ENCODE assay signal across 19 mouse cellular contexts in the genomic region with DNA sequence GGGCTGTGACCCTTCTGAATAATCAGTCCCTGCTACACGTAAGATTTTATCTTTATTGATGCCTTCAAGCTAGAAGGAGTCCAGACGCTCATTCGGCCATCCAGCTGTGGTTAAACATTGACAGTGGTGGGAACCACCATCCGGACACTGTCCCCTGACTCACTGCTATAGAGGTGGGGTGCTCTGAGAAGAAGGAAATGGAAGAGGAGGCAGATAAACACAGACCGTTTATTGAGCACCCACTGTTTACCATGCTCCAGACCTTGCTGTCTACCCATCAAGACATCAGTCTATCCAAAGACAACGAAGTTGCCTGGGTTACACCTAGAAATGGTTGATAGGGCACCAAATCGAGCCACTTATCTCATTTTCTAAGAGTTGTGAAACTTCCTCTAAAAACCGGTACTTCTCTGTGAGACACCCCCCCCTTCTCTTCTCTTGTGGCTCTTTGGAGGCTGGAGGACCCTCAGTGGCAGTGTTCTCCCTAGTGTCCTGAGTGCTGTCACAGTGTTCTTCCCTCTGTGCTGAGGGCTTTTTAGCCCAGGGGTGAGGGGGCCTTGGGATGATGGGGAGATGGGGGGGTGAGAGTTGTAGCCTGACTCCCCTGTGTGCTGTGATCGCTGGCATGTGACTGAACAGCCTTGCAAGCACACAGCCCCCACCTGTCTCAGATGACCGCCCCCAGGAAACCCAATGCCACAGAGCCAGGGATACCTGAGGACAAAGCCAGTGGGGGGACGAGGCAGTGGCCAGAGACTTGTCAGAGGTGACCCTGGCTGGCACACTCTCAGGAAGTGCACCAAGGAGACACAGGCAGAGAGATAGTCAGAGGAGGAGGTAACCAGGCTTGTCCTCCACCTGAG. TPM values are rescaled to one million over a fixed set of nuclear protein-coding genes. Genes with fewer than 3 reads are reported as not detected.
A peak's percentile ranks its signal among the peaks of the same experiment; 100 is the strongest.
DNase-seq lines count a peak whose midpoint lies in the region; ATAC-seq lines count a peak whose summit lies in the region.
"Had no signal": no experiment of that assay in that cellular context is flagged by ENCODE, and none has a peak within 500 bp of the region (broad histone marks: within the 10 kb centered on the region; RNA-seq: fewer than 3 reads in every experiment).

No protein-coding gene starts in this region.

- no peak overlapping the region for H3K4me3 ChIP-seq in hindbrain, embryonic 13.5 days
- no peak overlapping the region for H3K4me3 ChIP-seq in hindbrain, embryonic 12.5 days
- H3K4me3 ChIP-seq: embryonic facial prominence, embryonic 10.5 days; hindbrain, embryonic 15.5 days; left cerebral cortex, adult 2 months; liver, embryonic 12.5 days; midbrain, embryonic 12.5 days; neural tube, embryonic 12.5 days had no signal

- no peak overlapping the region for H3K27ac ChIP-seq in hindbrain, embryonic 13.5 days
- H3K27ac ChIP-seq in hindbrain, embryonic 12.5 days = no peak overlapping the region
- H3K27ac ChIP-seq: hindbrain, embryonic 15.5 days; left cerebral cortex, adult 2 months; liver, embryonic 12.5 days; midbrain, embryonic 12.5 days; neural tube, embryonic 12.5 days had no signal

- H3K4me1 ChIP-seq in hindbrain, embryonic 13.5 days (replicated peaks) = peaks cover 9% of the 10 kb centered on the region; the same call in 1 of the 2 replicates
- H3K4me1 ChIP-seq in hindbrain, embryonic 12.5 days = peaks cover 8% of the 10 kb centered on the region; the same call in 1 of the 2 replicates
- H3K4me1 ChIP-seq: hindbrain, embryonic 15.5 days; midbrain, embryonic 12.5 days had no signal

- peak; percentile 1 for DNase-seq in layer of hippocampus, adult 9-11 months
- no peak for DNase-seq in layer of hippocampus, adult 11-12 months (ENCODE audit: low spot score)
- DNase-seq in splenic B cell, adult 2 months (ENCODE audit: low read depth, low spot score) = peak; percentile 50
- DNase-seq in ovary, postnatal 10 days (ENCODE audit: low spot score) = no peak
- DNase-seq: cerebellum, adult 2 months; cerebellum, postnatal 36 days; kidney, adult 8-10 months; lung, embryonic 14.5 days; thymus, postnatal 25 days had no signal

- no peaks in the 10 kb centered on the region for H3K9me3 ChIP-seq in hindbrain, embryonic 13.5 days
- no peaks in the 10 kb centered on the region for H3K9me3 ChIP-seq in hindbrain, embryonic 12.5 days (replicated peaks)
- H3K9me3 ChIP-seq: embryonic facial prominence, embryonic 10.5 days; hindbrain, embryonic 15.5 days; liver, embryonic 12.5 days; midbrain, embryonic 12.5 days; neural tube, embryonic 12.5 days had no signal

- no peak for ATAC-seq in hindbrain, embryonic 13.5 days (ENCODE audit: low FRiP score)
- no peak for ATAC-seq in hindbrain, embryonic 12.5 days (ENCODE audit: low FRiP score)
- peak; percentile 81 for ATAC-seq in granulocyte monocyte progenitor cell, adult 5-6 weeks (replicated peaks; ENCODE audit: poor library complexity, severe bottlenecking)
- ATAC-seq: activated CD4-positive, CD25-positive, alpha-beta regulatory T cell, adult 4 months; liver, embryonic 12.5 days had no signal

- WGBS in hindbrain, embryonic 13.5 days = 72% methylated on average over 11 of the region's 11 CpGs
- WGBS in hindbrain, embryonic 12.5 days = 69% methylated on average over 11 of the region's 11 CpGs

- H3K9ac ChIP-seq in hindbrain, embryonic 13.5 days = 0 out of 2 replicates have a peak overlapping the region, but pooled peaks have one; percentile 19
- no peak overlapping the region for H3K9ac ChIP-seq in hindbrain, embryonic 12.5 days
- H3K9ac ChIP-seq: hindbrain, embryonic 15.5 days; liver, embryonic 12.5 days; lung, embryonic 14.5 days; midbrain, embryonic 12.5 days had no signal

- no peaks in the 10 kb centered on the region for H3K36me3 ChIP-seq in hindbrain, embryonic 13.5 days
- no peaks in the 10 kb centered on the region for H3K36me3 ChIP-seq in hindbrain, embryonic 12.5 days
- no peaks in the 10 kb centered on the region for H3K36me3 ChIP-seq in splenic B cell, adult 2 months (ENCODE audit: control insufficient read depth, insufficient read depth, low read length, poor library complexity, severe bottlenecking)
- H3K36me3 ChIP-seq: embryonic facial prominence, embryonic 10.5 days; hindbrain, embryonic 15.5 days; liver, embryonic 12.5 days; midbrain, embryonic 12.5 days; neural tube, embryonic 12.5 days had no signal

- no peak overlapping the region for H3K4me2 ChIP-seq in hindbrain, embryonic 13.5 days
- no peak overlapping the region for H3K4me2 ChIP-seq in hindbrain, embryonic 12.5 days (replicated peaks)
- H3K4me2 ChIP-seq: hindbrain, embryonic 15.5 days; liver, embryonic 12.5 days; lung, embryonic 14.5 days; midbrain, embryonic 12.5 days; neural tube, embryonic 12.5 days had no signal

- no peaks in the 10 kb centered on the region for H3K27me3 ChIP-seq in hindbrain, embryonic 13.5 days
- no peaks in the 10 kb centered on the region for H3K27me3 ChIP-seq in hindbrain, embryonic 12.5 days
- H3K27me3 ChIP-seq in splenic B cell, adult 2 months (ENCODE audit: control insufficient read depth, insufficient read depth, low read length, poor library complexity, severe bottlenecking) = no peaks in the 10 kb centered on the region
- H3K27me3 ChIP-seq: hindbrain, embryonic 15.5 days; midbrain, embryonic 12.5 days; neural tube, embryonic 12.5 days had no signal

RNA-seq across cellular contexts. Expression of gene Padi2, which starts 14.1 kb away (rescaled TPM):
- polyA plus RNA-seq in hindbrain, embryonic 13.5 days (2015; fragmentation: Nextera tagmentation; extraction: Ambion mirVana) = 0.89 and 1.1 TPM in 2 replicates
- polyA plus RNA-seq in hindbrain, embryonic 12.5 days (2016; fragmentation: Nextera tagmentation; extraction: Ambion mirVana) = 2.6 and 3.7 TPM in 2 replicates
- total RNA-seq in granulocyte monocyte progenitor cell, adult 5-6 weeks (2014; fragmentation: Nextera tagmentation) = 13.1 TPM in 2 replicates
- 4.0 and 6.6 TPM in 2 replicates for total RNA-seq in granulocyte monocyte progenitor cell, adult 5-6 weeks (2017)

RNA-seq across cellular contexts. Expression of gene Sdhb, which starts 40.8 kb away (rescaled TPM):
- 442 and 459 TPM in 2 replicates for polyA plus RNA-seq in hindbrain, embryonic 13.5 days (2015; fragmentation: Nextera tagmentation; extraction: Ambion mirVana)
- 349 and 383 TPM in 2 replicates for polyA plus RNA-seq in hindbrain, embryonic 12.5 days (2016; fragmentation: Nextera tagmentation; extraction: Ambion mirVana)
- total RNA-seq in granulocyte monocyte progenitor cell, adult 5-6 weeks (2014; fragmentation: Nextera tagmentation) = 143 and 167 TPM in 2 replicates
- 116 and 142 TPM in 2 replicates for total RNA-seq in granulocyte monocyte progenitor cell, adult 5-6 weeks (2017)

Comparison
In these comparisons a context has a peak if more than half of its experiments do, and no peak if none do; other contexts are left out.
1. DNase-seq: peak in layer of hippocampus, adult 9-11 months (single experiment) and splenic B cell, adult 2 months (single experiment); none in layer of hippocampus, adult 11-12 months (single experiment) and ovary, postnatal 10 days (single experiment).